Mouse (Mus musculus): Measurements from ENCODE around the gene Zbtb21. TPM values are rescaled to one million over a fixed set of nuclear protein-coding genes. Genes with fewer than 3 reads are reported as not detected.
"Not testable (repeated sequence)": the region's sequence is repeated elsewhere in the genome, so short reads cannot be mapped to it uniquely, and the experiment has no call there.

The Zbtb21 gene
- total RNA-seq, 2 experiments from 2014 or later = 5.1 to 6.9 TPM

DNA sequence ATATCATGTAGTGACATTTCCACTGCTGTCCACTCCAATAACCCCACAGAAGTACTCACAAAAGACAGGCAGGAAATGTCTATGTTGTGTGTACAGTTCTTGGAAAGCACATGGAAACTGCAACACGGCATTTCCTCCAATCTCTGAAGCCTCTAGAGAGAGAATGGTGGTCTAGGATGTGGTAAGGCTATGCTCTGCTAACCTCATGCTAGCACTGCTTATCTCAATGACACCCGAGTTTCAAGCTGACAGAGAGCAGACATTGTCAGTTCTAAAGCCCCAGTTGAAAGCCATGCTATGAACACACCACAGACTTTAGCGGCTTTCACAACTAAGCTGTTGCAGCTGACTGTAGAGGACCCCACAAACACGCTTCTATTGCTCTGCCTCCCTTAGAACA is 13.6 kb downstream of the Zbtb21 start:
- DNase-seq = no peak

- DNase-seq = not testable (repeated sequence)
Observed at GRCm38 (mm10) chr16:97946993-97947392, 15.4 kb downstream of the Zbtb21 start.

DNA sequence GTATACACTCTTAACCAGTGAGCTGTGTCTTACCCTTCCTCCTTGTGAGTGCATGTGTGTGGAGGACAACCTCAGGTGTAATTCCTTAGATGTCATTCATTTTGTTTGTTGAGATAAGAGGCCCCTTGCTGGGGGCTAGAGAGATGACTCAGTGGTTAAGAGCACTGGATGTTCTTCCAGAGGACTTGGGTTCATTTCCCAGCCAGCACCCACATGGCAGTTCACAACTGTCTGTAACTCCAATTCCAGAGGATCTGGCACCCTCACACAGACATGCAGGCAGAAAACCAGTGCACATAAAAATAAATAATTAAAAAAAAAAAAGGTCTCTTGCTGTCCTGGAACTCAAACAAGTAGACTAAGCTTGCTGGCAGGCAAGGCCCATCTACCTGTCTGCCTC is 20.6 kb downstream of the Zbtb21 start:
- no peak for DNase-seq

DNA sequence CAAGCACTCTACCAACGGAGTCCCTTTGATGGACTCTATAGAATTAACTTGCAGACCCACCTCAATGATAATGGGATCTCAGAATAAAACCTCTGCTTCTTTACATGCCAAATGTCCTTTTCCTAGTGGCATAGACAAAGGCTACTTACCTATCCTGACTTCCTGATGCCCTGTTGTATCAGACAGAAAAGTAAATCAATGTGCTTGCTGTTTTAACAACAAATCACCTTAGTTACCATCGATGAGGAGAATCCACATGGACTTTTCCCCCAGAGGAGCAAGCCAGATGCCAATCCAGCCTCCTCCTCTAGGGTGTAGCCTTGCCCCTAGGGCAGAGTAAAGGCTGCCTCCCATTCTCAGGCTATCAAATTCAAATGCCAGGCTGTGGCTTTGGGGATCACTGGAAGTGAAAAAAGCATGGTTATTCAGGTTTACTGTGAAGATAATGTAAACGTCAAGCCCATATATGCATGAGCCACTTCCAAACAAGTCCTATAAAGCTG is 21.9 kb downstream of the Zbtb21 start:
- no peak for DNase-seq

DNA sequence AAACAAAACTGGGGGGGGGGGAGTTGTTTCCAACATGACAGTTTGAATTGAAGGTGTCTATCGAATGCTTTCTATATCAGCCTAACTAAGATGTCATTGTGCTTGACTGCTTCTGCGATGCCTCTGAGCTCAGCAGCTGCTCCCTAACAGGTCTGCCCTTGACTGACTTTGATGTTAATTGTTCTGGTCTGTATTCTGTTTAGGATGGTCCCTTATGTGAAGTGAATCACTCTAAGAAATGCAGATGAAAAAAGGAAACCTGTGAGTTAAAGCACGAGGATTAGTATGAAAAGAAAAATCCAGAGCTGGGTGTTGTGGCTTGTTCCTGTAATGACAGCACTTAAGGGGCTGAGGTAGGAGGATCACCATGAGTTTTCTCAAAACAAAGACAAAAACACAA is 26.6 kb downstream of the Zbtb21 start:
- DNase-seq = no peak

DNA sequence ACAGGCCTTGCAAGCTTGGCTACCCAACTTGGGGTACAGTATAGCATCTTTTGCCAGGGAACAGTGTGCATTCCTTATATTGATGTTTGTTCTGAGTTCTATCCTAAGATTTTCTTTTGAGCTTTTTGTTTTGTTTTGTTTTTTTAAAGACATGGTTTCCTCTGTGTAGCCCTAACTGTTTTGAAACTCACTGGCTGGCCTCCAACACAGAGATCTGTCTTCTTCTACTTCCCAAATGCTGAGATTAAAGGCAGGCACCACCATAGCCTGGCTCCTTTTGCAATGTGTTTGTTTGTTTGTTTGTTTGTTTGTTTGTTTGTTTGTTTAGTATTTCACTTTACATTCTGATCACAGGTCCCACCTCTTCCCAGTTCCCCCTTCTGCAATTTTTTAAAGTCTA is 32.2 kb downstream of the Zbtb21 start:
- DNase-seq = no peak

DNA sequence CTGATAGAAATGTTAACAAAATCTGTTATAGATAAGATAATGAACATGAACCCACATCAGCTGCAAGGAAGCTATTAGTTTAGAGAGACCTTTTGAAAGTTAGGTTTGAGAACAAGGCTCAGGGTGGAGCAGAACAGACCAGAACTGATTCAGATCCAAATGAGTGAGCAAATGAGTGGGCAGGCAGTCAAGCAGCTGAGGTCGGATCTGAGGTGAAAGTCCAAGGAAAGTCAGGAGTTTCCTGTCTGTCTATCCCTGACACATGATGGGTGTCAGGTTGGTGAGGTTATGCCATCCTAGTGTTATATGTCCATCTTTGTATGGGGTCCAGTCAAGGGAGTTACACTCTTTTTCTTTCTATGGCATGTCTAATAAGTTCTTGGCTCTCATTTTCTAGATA is 32.9 kb downstream of the Zbtb21 start:
- peak; percentile 18 for DNase-seq

- DNase-seq = no peak
Observed at GRCm38 (mm10) chr16:97927331-97927938, 35.0 kb downstream of the Zbtb21 start.

DNA sequence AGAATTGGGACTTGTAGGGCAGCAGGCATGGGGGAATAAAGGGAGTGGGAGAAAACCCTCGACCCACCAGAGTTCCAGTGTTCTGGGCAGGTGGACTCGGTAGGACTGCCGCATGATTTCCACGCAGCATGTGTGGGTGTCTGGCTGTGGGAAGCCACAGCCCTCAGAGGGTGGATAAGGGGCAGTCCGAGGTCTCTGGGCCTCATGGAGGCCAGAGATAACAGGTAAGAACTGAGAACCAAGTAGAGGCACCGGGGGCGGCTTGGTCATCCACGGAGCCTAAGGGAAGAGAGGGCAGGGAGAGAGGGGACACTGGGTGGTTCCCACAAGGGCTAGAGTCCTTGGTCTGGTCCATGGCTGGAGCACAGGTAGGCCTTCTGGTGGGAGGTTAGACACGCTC is 36.0 kb downstream of the Zbtb21 start:
- no peak for DNase-seq

GRCm38 (mm10) chr16:97925760-97926159 is 36.7 kb downstream of the Zbtb21 start:
- DNase-seq = no peak

GRCm38 (mm10) chr16:97923700-97924099 is 38.7 kb downstream of the Zbtb21 start:
- no peak for DNase-seq

GRCm38 (mm10) chr16:97922779-97923126 is 39.7 kb downstream of the Zbtb21 start:
- no peak for DNase-seq

- DNase-seq = peak; percentile 91
Observed at GRCm38 (mm10) chr16:97921961-97922778, 40.3 kb downstream of the Zbtb21 start.

DNA sequence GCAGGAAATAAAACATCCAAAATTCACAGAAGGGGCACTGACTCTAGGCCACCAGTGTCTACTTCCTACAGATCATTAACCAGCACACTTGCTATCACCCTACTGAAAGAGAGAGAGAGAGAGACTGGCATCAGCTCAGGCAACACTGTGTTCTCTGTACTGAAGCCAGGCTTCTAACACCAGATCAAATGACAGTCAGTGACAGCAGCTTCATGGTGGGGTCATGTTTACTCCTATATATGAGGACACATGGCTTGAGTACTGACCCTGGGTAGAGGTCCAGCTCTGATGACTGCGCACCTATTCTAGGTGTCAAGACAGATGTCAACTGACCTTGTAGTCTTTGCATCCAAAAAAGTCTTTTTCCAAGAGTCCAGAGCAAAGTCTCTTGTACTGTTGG is 41.8 kb downstream of the Zbtb21 start:
- DNase-seq = peak; percentile 73

GRCm38 (mm10) chr16:97919793-97920192 is 42.6 kb downstream of the Zbtb21 start:
- DNase-seq = peak; percentile 53

- DNase-seq = no peak
Observed at GRCm38 (mm10) chr16:97912873-97913272, 49.5 kb downstream of the Zbtb21 start.

- no peak for DNase-seq
Observed at GRCm38 (mm10) chr16:97909356-97909755, 53.1 kb downstream of the Zbtb21 start.

GRCm38 (mm10) chr16:97907496-97907895 is 54.9 kb downstream of the Zbtb21 start:
- no peak for DNase-seq

DNA sequence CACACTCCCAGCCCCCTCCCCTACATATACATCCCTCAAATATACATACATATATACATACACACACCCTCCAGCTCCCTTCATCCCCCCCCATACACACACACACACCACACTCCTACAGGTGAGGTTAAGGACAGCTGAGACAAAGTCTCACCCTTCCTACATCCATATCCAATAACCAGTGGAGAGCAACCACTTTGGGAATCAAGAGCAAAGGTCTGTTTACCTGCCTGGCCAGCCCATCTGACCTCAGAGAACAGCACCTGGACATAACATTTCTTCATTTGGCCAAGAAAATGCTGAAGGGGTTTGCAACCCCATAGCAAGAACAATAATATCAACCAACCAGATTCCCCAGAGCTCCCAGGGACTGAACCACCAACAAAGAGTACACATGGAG is 56.1 kb downstream of the Zbtb21 start:
- DNase-seq = no peak

DNA sequence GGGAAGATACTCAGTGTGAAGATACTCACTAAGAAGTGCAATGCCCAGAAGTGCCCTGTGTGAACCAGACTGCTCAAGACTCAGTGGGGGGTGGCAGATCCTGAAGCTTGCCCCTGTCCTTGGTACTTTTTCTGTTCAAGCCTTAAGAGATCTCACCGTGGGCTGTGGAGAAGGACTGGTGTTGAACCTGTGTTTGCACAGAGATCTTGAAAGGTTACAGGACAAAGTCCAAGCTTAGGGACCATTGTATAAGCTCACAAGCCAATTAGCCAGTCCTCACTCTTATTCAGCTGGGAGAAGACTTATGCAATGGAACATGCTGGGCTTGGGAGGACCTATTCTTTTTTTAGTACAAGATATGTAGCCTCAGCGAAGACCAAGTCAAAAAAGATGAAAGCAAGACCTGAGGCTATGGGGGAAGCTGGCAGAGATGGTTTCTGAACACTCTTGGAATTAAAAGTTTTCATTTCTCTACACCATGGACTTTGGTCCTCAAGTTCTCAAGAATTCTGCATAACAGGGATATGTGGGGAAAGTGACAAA is 56.9 kb downstream of the Zbtb21 start:
- DNase-seq = no peak

DNA sequence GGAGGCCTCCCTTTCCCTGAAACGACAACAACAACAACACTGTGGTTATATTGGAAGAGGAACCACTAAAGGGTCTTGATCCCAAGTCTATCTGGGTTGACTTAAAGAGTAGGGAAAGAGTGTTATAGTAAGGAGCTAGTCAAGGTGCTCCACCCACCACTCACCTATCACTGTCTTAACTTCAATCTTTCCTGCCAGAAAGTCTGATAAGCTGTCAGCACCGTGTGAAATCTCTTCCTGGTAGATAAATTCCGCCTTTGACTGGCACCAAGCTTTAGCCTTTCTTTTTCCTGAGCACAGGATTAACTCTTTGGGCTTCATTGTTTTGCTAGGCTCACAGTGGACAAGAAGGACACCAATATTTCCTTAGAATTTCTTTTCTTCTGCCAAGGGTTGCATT is 58.4 kb downstream of the Zbtb21 start:
- DNase-seq = no peak

- peak; percentile 74 for DNase-seq
Observed at GRCm38 (mm10) chr16:97897346-97898024, 64.9 kb downstream of the Zbtb21 start.

Data from gastrocnemius, postnatal 25 days (tissue).